Mouse (Mus musculus): ENCODE measurements around the gene H2-T23. TPM values are rescaled to one million over a fixed set of nuclear protein-coding genes. Genes with fewer than 3 reads are reported as not detected.
"Not testable (repeated sequence)": the region's sequence is repeated elsewhere in the genome, so short reads cannot be mapped to it uniquely, and the experiment has no call there.

H2-T23 gene
- total and polyA plus RNA-seq, 3 experiments = 21.8 to 42.1 (median 38.8) TPM

- H3K4me3 ChIP-seq (replicated peaks in 1 of 3; ENCODE audit: low read depth in 2 of 3, low read length in 2 of 3, poor library complexity in 1 of 3); H3K27me3 ChIP-seq (replicated peaks); H3K4me1 ChIP-seq (ENCODE audit: control insufficient read depth in 1 of 2, insufficient read depth in 2 of 2); H3K27ac ChIP-seq (ENCODE audit: insufficient read depth, low read depth); H3K9me3 ChIP-seq (replicated peaks; ENCODE audit: low read length); dilution Hi-C loops (cut with MboI; ENCODE audit: extremely low pct_ligation_motif_present, extremely low pct_unique_long_range_greater_than_20kb, low sequenced_read_pairs); H3K9ac ChIP-seq (ENCODE audit: insufficient read depth, low read depth); H3K79me2 ChIP-seq (replicated peaks; ENCODE audit: control insufficient read depth, extremely low read depth, insufficient read depth, poor library complexity, severe bottlenecking); H3K4me2 ChIP-seq (ENCODE audit: insufficient read depth, low read depth, poor library complexity, severe bottlenecking); H3K36me3 ChIP-seq (replicated peaks in 1 of 2; ENCODE audit: control insufficient read depth in 1 of 2, insufficient read depth in 1 of 2, low read length in 1 of 2); DNase-seq (ENCODE audit: extremely low read depth): not testable (repeated sequence)
- in situ Hi-C loops (cut with MboI; ENCODE audit: low pct_ligation_motif_present, low pct_unique_long_range_greater_than_20kb, low sequenced_read_pairs) = loop anchor here (10.0 kb wide), 1 partner anchor 79 kb away; no protein-coding TSS in a partner anchor
Observed at GRCm38 (mm10) chr17:36036126-36036525, 3.5 kb upstream of the H2-T23 start.

- not testable (repeated sequence) for DNase-seq (ENCODE audit: extremely low read depth); H3K4me3 ChIP-seq (replicated peaks in 1 of 3; ENCODE audit: low read depth in 2 of 3, low read length in 2 of 3, poor library complexity in 1 of 3)
Observed at GRCm38 (mm10) chr17:36035010-36035638, 2.5 kb upstream of the H2-T23 start.

GRCm38 (mm10) chr17:36034524-36034923 lies 1.9 kb upstream of the H2-T23 start:
- H3K79me2 ChIP-seq (replicated peaks; ENCODE audit: control insufficient read depth, extremely low read depth, insufficient read depth, poor library complexity, severe bottlenecking); dilution Hi-C loops (cut with MboI; ENCODE audit: extremely low pct_ligation_motif_present, extremely low pct_unique_long_range_greater_than_20kb, low sequenced_read_pairs); H3K27me3 ChIP-seq (replicated peaks); DNase-seq (ENCODE audit: extremely low read depth); H3K4me2 ChIP-seq (ENCODE audit: insufficient read depth, low read depth, poor library complexity, severe bottlenecking); H3K4me3 ChIP-seq (replicated peaks in 1 of 3; ENCODE audit: low read depth in 2 of 3, low read length in 2 of 3, poor library complexity in 1 of 3); H3K9me3 ChIP-seq (replicated peaks; ENCODE audit: low read length); H3K36me3 ChIP-seq (replicated peaks in 1 of 2; ENCODE audit: control insufficient read depth in 1 of 2, insufficient read depth in 1 of 2, low read length in 1 of 2); H3K9ac ChIP-seq (ENCODE audit: insufficient read depth, low read depth); H3K4me1 ChIP-seq (ENCODE audit: control insufficient read depth in 1 of 2, insufficient read depth in 2 of 2): not testable (repeated sequence)
- in situ Hi-C loops (cut with MboI; ENCODE audit: low pct_ligation_motif_present, low pct_unique_long_range_greater_than_20kb, low sequenced_read_pairs) = loop anchor here (10.0 kb wide), 1 partner anchor 80 kb away; no protein-coding TSS in a partner anchor
- H3K27ac ChIP-seq (ENCODE audit: insufficient read depth, low read depth) = peak overlapping the region; percentile 28; the same call in 1 of the 2 replicates

More at GRCm38 (mm10) chr17:36035010-36035638, 2.5 kb upstream of the H2-T23 start:
- H3K9me3 ChIP-seq (replicated peaks; ENCODE audit: low read length); H3K36me3 ChIP-seq (replicated peaks in 1 of 2; ENCODE audit: control insufficient read depth in 1 of 2, insufficient read depth in 1 of 2, low read length in 1 of 2); H3K4me2 ChIP-seq (ENCODE audit: insufficient read depth, low read depth, poor library complexity, severe bottlenecking); H3K9ac ChIP-seq (ENCODE audit: insufficient read depth, low read depth); dilution Hi-C loops (cut with MboI; ENCODE audit: extremely low pct_ligation_motif_present, extremely low pct_unique_long_range_greater_than_20kb, low sequenced_read_pairs); H3K27me3 ChIP-seq (replicated peaks); H3K79me2 ChIP-seq (replicated peaks; ENCODE audit: control insufficient read depth, extremely low read depth, insufficient read depth, poor library complexity, severe bottlenecking); H3K4me1 ChIP-seq (ENCODE audit: control insufficient read depth in 1 of 2, insufficient read depth in 2 of 2); H3K27ac ChIP-seq (ENCODE audit: insufficient read depth, low read depth): not testable (repeated sequence)
- in situ Hi-C loops (cut with MboI; ENCODE audit: low pct_ligation_motif_present, low pct_unique_long_range_greater_than_20kb, low sequenced_read_pairs) = loop anchor here (10.0 kb wide), 1 partner anchor 80 kb away; no protein-coding TSS in a partner anchor
- TF ChIP-seq CTCF (conservative IDR thresholded peaks at IDR 0.05 in 1 of 2, IDR thresholded peaks at IDR 0.05 in 1 of 2; ENCODE audit: low read depth in 2 of 2, low read length in 2 of 2) = peak in 1 of 2 experiments; percentile 21; a peak in 1 of 4 replicates
- peak; percentile 21; the same call in 1 of the 2 replicates for TF ChIP-seq SMC3 (IDR thresholded peaks at IDR 0.05; ENCODE audit: low read depth, low read length)

GRCm38 (mm10) chr17:36031583-36032331 lies 898 bp downstream of the H2-T23 start:
- DNase-seq (ENCODE audit: extremely low read depth) = not testable (repeated sequence)

GRCm38 (mm10) chr17:36030703-36031582 lies 1.7 kb downstream of the H2-T23 start:
- Histone ChIP-seq H3K4me3 (replicated peaks in 1 of 3; ENCODE audit: low read depth in 2 of 3, low read length in 2 of 3, poor library complexity in 1 of 3) (peak overlapping the region in 1 of 3 experiments; percentile 40), H3K36me3 (replicated peaks in 1 of 2; ENCODE audit: control insufficient read depth in 1 of 2, insufficient read depth in 1 of 2, low read length in 1 of 2) (peaks cover 7 to 23% of the 10 kb centered on the region in 2 experiments), H3K9me3 (replicated peaks; ENCODE audit: low read length) (peaks cover 14% of the 10 kb centered on the region), H3K79me2 (replicated peaks; ENCODE audit: control insufficient read depth, extremely low read depth, insufficient read depth, poor library complexity, severe bottlenecking) (peaks cover 14% of the 10 kb centered on the region; the same call in 1 of the 2 replicates)
- H3K4me1 ChIP-seq (ENCODE audit: control insufficient read depth in 1 of 2, insufficient read depth in 2 of 2); H3K27me3 ChIP-seq (replicated peaks); dilution Hi-C loops (cut with MboI; ENCODE audit: extremely low pct_ligation_motif_present, extremely low pct_unique_long_range_greater_than_20kb, low sequenced_read_pairs); H3K4me2 ChIP-seq (ENCODE audit: insufficient read depth, low read depth, poor library complexity, severe bottlenecking); DNase-seq (ENCODE audit: extremely low read depth); H3K27ac ChIP-seq (ENCODE audit: insufficient read depth, low read depth); H3K9ac ChIP-seq (ENCODE audit: insufficient read depth, low read depth): not testable (repeated sequence)
- in situ Hi-C loops (cut with MboI; ENCODE audit: low pct_ligation_motif_present, low pct_unique_long_range_greater_than_20kb, low sequenced_read_pairs) = loop anchor here (10.0 kb wide), 1 partner anchor 84 kb away; no protein-coding TSS in a partner anchor

More at GRCm38 (mm10) chr17:36031583-36032331, 898 bp downstream of the H2-T23 start:
- Histone ChIP-seq H3K9ac (ENCODE audit: insufficient read depth, low read depth) (peak overlapping the region; percentile 84), H3K79me2 (replicated peaks; ENCODE audit: control insufficient read depth, extremely low read depth, insufficient read depth, poor library complexity, severe bottlenecking) (peaks cover 12% of the 10 kb centered on the region; the same call in 1 of the 2 replicates), H3K27ac (ENCODE audit: insufficient read depth, low read depth) (peak overlapping the region; percentile 74; the same call in 1 of the 2 replicates), H3K36me3 (replicated peaks in 1 of 2; ENCODE audit: control insufficient read depth in 1 of 2, insufficient read depth in 1 of 2, low read length in 1 of 2) (peaks cover 2 to 16% of the 10 kb centered on the region in 2 experiments), H3K4me3 (replicated peaks in 1 of 3; ENCODE audit: low read depth in 2 of 3, low read length in 2 of 3, poor library complexity in 1 of 3) (peak overlapping the region; percentile 40 to 80 (median 58))
- H3K4me1 ChIP-seq (ENCODE audit: control insufficient read depth in 1 of 2, insufficient read depth in 2 of 2); H3K4me2 ChIP-seq (ENCODE audit: insufficient read depth, low read depth, poor library complexity, severe bottlenecking); H3K9me3 ChIP-seq (replicated peaks; ENCODE audit: low read length); dilution Hi-C loops (cut with MboI; ENCODE audit: extremely low pct_ligation_motif_present, extremely low pct_unique_long_range_greater_than_20kb, low sequenced_read_pairs); H3K27me3 ChIP-seq (replicated peaks): not testable (repeated sequence)
- in situ Hi-C loops (cut with MboI; ENCODE audit: low pct_ligation_motif_present, low pct_unique_long_range_greater_than_20kb, low sequenced_read_pairs) = loop anchor here (10.0 kb wide), 1 partner anchor 83 kb away; no protein-coding TSS in a partner anchor
- peak in 1 of 2 experiments; percentile 17; a peak in 1 of 4 replicates for TF ChIP-seq CTCF (conservative IDR thresholded peaks at IDR 0.05 in 1 of 2, IDR thresholded peaks at IDR 0.05 in 1 of 2; ENCODE audit: low read depth in 2 of 2, low read length in 2 of 2)
